Mouse (Mus musculus) MEL (cell line): ENCODE measurements around the gene Srxn1. TPM values are rescaled to one million over a fixed set of nuclear protein-coding genes. Genes with fewer than 3 reads are reported as not detected.
A peak's percentile ranks its signal among the peaks of the same experiment; 100 is the strongest.

ENCODE experiments used
- DNase-seq: peaks from one replicate; pipeline ENCODE4 v3.0.0; 2011; ENCODE audit warnings: low read depth, low spot score
- H3K27ac ChIP-seq: 2 replicates; pipeline ENCODE4 v1.5.1; 2012; ENCODE audit warnings: low read depth, mild to moderate bottlenecking, control low read depth, low read length, moderate library complexity; ENCODE audit not compliant: control insufficient read depth
- H3K27me3 ChIP-seq, 2 experiments: fragments of 150-350 bp in 1 of 2; sonication (generic) in 1 of 2; 2 replicates each; pipeline ENCODE4 v1.6.1; 2012; ENCODE audit warnings: low read length in 2 of 2, mild to moderate bottlenecking in 2 of 2, improper control_type of control experiment in 1 of 2, moderate library complexity in 1 of 2; ENCODE audit not compliant: insufficient read depth in 2 of 2, control insufficient read depth in 1 of 2
- H3K36me3 ChIP-seq, 2 experiments: 2 replicates each; pipeline ENCODE4 v1.6.1; 2012 to 2014; ENCODE audit warnings: low read length in 2 of 2, improper control_type of control experiment in 1 of 2, inconsistent platforms in 1 of 2, mild to moderate bottlenecking in 1 of 2; ENCODE audit not compliant: insufficient read depth in 2 of 2, control insufficient read depth in 1 of 2
- H3K4me1 ChIP-seq, 2 experiments: fragments of 150-350 bp in 1 of 2; sonication (generic) in 1 of 2; 2 replicates each; pipeline ENCODE4 v1.6.1; 2012; ENCODE audit warnings: low read length in 2 of 2, improper control_type of control experiment in 1 of 2, mild to moderate bottlenecking in 1 of 2; ENCODE audit not compliant: insufficient read depth in 2 of 2, control insufficient read depth in 1 of 2
- H3K4me3 ChIP-seq, 2 experiments: fragments of 150-350 bp in 1 of 2; sonication (generic) in 1 of 2; 2 replicates each; pipeline ENCODE4 v1.5.1; 2012; ENCODE audit warnings: low read depth in 2 of 2, low read length in 2 of 2, mild to moderate bottlenecking in 2 of 2, moderate library complexity in 2 of 2, control low read depth in 1 of 2, improper control_type of control experiment in 1 of 2; ENCODE audit not compliant: control insufficient read depth in 1 of 2, insufficient read depth in 1 of 2
- H3K79me2 ChIP-seq: 2 replicates; pipeline ENCODE4 v1.6.1; 2012; ENCODE audit warnings: mild to moderate bottlenecking, low read length, moderate library complexity; ENCODE audit not compliant: control insufficient read depth, poor library complexity, insufficient read depth
- H3K9ac ChIP-seq: 2 replicates; pipeline ENCODE4 v1.6.1; 2012; ENCODE audit warnings: low read depth, mild to moderate bottlenecking, control low read depth, low read length, moderate library complexity; ENCODE audit not compliant: control insufficient read depth, poor library complexity, severe bottlenecking
- H3K9me3 ChIP-seq: fragments of 150-350 bp; sonication (generic); replicated peaks from 2 replicates; pipeline ENCODE4 v1.6.1; 2012; ENCODE audit warnings: mild to moderate bottlenecking, low read length, improper control_type of control experiment, moderate library complexity; ENCODE audit not compliant: insufficient read depth
- EP300 ChIP-seq, 2 experiments: IDR thresholded peaks; 2 replicates each; pipeline ENCODE4 v1.6.1; 2011; ENCODE audit warnings: improper control_type of control experiment in 2 of 2, low read length in 2 of 2, low read depth in 1 of 2, mild to moderate bottlenecking in 1 of 2
- ETS1 ChIP-seq: IDR thresholded peaks from 2 replicates; pipeline ENCODE4 v1.6.1; 2012; ENCODE audit warnings: low read depth, mild to moderate bottlenecking, inconsistent platforms, low read length, improper control_type of control experiment, moderate library complexity
- HCFC1 ChIP-seq: IDR thresholded peaks from 2 replicates; pipeline ENCODE4 v1.6.1; 2012; ENCODE audit warnings: low read depth, mild to moderate bottlenecking, inconsistent platforms, low read length, improper control_type of control experiment, moderate library complexity
- JUND ChIP-seq: IDR thresholded peaks from 2 replicates; pipeline ENCODE4 v1.6.1; 2011; ENCODE audit warnings: low read depth, mild to moderate bottlenecking, improper control_type of control experiment, low read length
- MAX ChIP-seq: IDR thresholded peaks from 2 replicates; pipeline ENCODE4 v1.6.1; 2011; ENCODE audit warnings: low read length, improper control_type of control experiment
- MEF2A ChIP-seq: IDR thresholded peaks from 2 replicates; pipeline ENCODE4 v1.6.1; 2014; ENCODE audit warnings: low read depth, mild to moderate bottlenecking, inconsistent platforms, low read length, improper control_type of control experiment; ENCODE audit not compliant: poor library complexity, insufficient replicate concordance, severe bottlenecking; ENCODE audit errors: extremely low read depth
- MXI1 ChIP-seq: IDR thresholded peaks from 2 replicates; pipeline ENCODE4 v1.6.1; 2011; ENCODE audit warnings: mild to moderate bottlenecking, low read depth, low read length, improper control_type of control experiment
- MYB ChIP-seq: IDR thresholded peaks from 2 replicates; pipeline ENCODE4 v1.6.1; 2011; ENCODE audit warnings: mild to moderate bottlenecking, low read depth, low read length, improper control_type of control experiment
- MYC ChIP-seq: IDR thresholded peaks from 2 replicates; pipeline ENCODE4 v1.6.1; 2011; ENCODE audit warnings: low read depth, mild to moderate bottlenecking, low read length, improper control_type of control experiment, moderate library complexity
- NELFE ChIP-seq: IDR thresholded peaks from 2 replicates; pipeline ENCODE4 v1.6.1; 2011; ENCODE audit warnings: low read depth, low read length, improper control_type of control experiment
- NRF1 ChIP-seq: IDR thresholded peaks from 2 replicates; pipeline ENCODE4 v1.6.1; 2014; ENCODE audit warnings: low read depth, mild to moderate bottlenecking, inconsistent platforms, low read length, improper control_type of control experiment, moderate library complexity; ENCODE audit not compliant: poor library complexity, insufficient read depth, severe bottlenecking
- POLR2AphosphoS2 ChIP-seq: IDR thresholded peaks from 2 replicates; pipeline ENCODE4 v1.6.1; 2011; ENCODE audit warnings: low read length, improper control_type of control experiment
- TBP ChIP-seq: IDR thresholded peaks from 2 replicates; pipeline ENCODE4 v1.8.0; 2011; ENCODE audit warnings: low read depth, low read length, improper control_type of control experiment
- UBTF ChIP-seq: IDR thresholded peaks from 2 replicates; pipeline ENCODE4 v1.6.1; 2012; ENCODE audit warnings: low read depth, mild to moderate bottlenecking, inconsistent platforms, low read length, improper control_type of control experiment, moderate library complexity, borderline replicate concordance; ENCODE audit not compliant: insufficient read depth
- USF1 ChIP-seq: IDR thresholded peaks from 2 replicates; pipeline ENCODE4 v1.6.1; 2014; ENCODE audit warnings: low read depth, mild to moderate bottlenecking, inconsistent platforms, low read length, improper control_type of control experiment, moderate library complexity
- USF2 ChIP-seq, 2 experiments: IDR thresholded peaks; 2 replicates each; pipeline ENCODE4 v1.6.1; 2011 to 2012; ENCODE audit warnings: improper control_type of control experiment in 2 of 2, low read length in 2 of 2, borderline replicate concordance in 1 of 2, inconsistent platforms in 1 of 2, low read depth in 1 of 2, mild to moderate bottlenecking in 1 of 2; ENCODE audit not compliant: insufficient read depth in 1 of 2
- ZC3H11A ChIP-seq: IDR thresholded peaks from 2 replicates; pipeline ENCODE4 v1.6.1; 2012; ENCODE audit warnings: low read depth, mild to moderate bottlenecking, inconsistent platforms, low read length, improper control_type of control experiment
- ZMIZ1 ChIP-seq: IDR thresholded peaks from 2 replicates; pipeline ENCODE4 v1.6.1; 2012; ENCODE audit warnings: low read depth, mild to moderate bottlenecking, inconsistent platforms, low read length, improper control_type of control experiment, moderate library complexity
- polyA plus RNA-seq, 2 experiments: library from polyadenylated mRNA; stranded (reverse) in 1 of 2; unstranded in 1 of 2; fragments of >175 nt in 1 of 2; fragments of >200 nt in 1 of 2; gene quantifications; 2 replicates each; pipeline versions ENCODE4 v1.2.1 to v1.2.4; 2012; ENCODE audit warnings: low replicate concordance in 2 of 2, low read depth in 1 of 2; ENCODE audit not compliant: insufficient read length in 2 of 2, insufficient read depth in 1 of 2, missing spikeins in 1 of 2
- total RNA-seq: library from RNA; depleted of rRNA; stranded (reverse); fragments of 300-350 nt; gene quantifications from 2 replicates; pipeline ENCODE4 v1.2.3, GENCODE M21; 2012

Srxn1 gene
- total and polyA plus RNA-seq, 3 experiments, result 31.3 to 48.6 TPM; not detected in 1

- no peak overlapping the region for H3K27ac ChIP-seq
- no peak overlapping the region for H3K4me3 ChIP-seq
- TF ChIP-seq JUND (no peak), ZC3H11A (no peak), MXI1 (no peak), NELFE (no peak), ZMIZ1 (no peak), EP300 (IDR thresholded peaks at IDR 0.05; ENCODE audit: low read depth in 1 of 2, low read length in 2 of 2) (no peak), ETS1 (no peak), MEF2A (no peak), HCFC1 (no peak), NRF1 (no peak)
- H3K27me3 ChIP-seq, result peaks cover 6 to 12% of the 10 kb centered on the region in 2 experiments
- H3K4me1 ChIP-seq, result peaks cover 2 to 10% of the 10 kb centered on the region in 2 experiments; a peak in 3 of 4 replicates
- DNase-seq, result no peak
- H3K36me3 ChIP-seq, result peaks cover 0 to 10% of the 10 kb centered on the region in 2 experiments; a peak in 2 of 4 replicates
- no peaks in the 10 kb centered on the region for H3K9me3 ChIP-seq
- H3K79me2 ChIP-seq, result peaks cover 20% of the 10 kb centered on the region
- no peak overlapping the region for H3K9ac ChIP-seq
These were observed 2.9 kb upstream of the Srxn1 start for GRCm38 (mm10) chr2:152102369-152102768.

GRCm38 (mm10) chr2:152104711-152105317, 502 bp upstream of the Srxn1 start:
- DNase-seq, result peak; percentile 69
- Histone ChIP-seq H3K4me1 (peaks cover 2 to 10% of the 10 kb centered on the region in 2 experiments; a peak in 3 of 4 replicates), H3K27ac (peak overlapping the region; percentile 67), H3K27me3 (peaks cover 6 to 10% of the 10 kb centered on the region in 2 experiments; a peak in 3 of 4 replicates), H3K36me3 (peaks cover 0 to 10% of the 10 kb centered on the region in 2 experiments; a peak in 3 of 4 replicates), H3K9ac (peak overlapping the region; percentile 95), H3K4me3 (peak overlapping the region; percentile 70), H3K9me3 (no peaks in the 10 kb centered on the region), H3K79me2 (peaks cover 22% of the 10 kb centered on the region)
- TF ChIP-seq POLR2AphosphoS2 (no peak), MYB (no peak), TBP (0 out of 2 replicates have a peak, but pooled peaks have one; percentile 6), MYC (0 out of 2 replicates have a peak, but pooled peaks have one; percentile 41), ETS1 (peak; percentile 77), UBTF (no peak), MAX (no peak; the same call in 1 of the 2 replicates), MEF2A (no peak), USF2 (IDR thresholded peaks at IDR 0.05; ENCODE audit: borderline replicate concordance in 1 of 2, insufficient read depth in 1 of 2, low read depth in 1 of 2, low read length in 2 of 2) (no peak), JUND (no peak), USF1 (peak; percentile 83), MXI1 (peak; percentile 12)
